Mouse (Mus musculus) MEL (cell line): ENCODE results near the gene Prm2. TPM values are rescaled to one million over a fixed set of nuclear protein-coding genes. Genes with fewer than 3 reads are reported as not detected.
"Not testable (repeated sequence)": the region's sequence is repeated elsewhere in the genome, so short reads cannot be mapped to it uniquely, and the experiment has no call there.

Experiments used
- DNase-seq: peaks from one replicate; pipeline ENCODE4 v3.0.0; 2011; ENCODE audit warnings: low read depth, low spot score
- H3K27ac ChIP-seq: 2 replicates; pipeline ENCODE4 v1.5.1; 2012; ENCODE audit warnings: low read depth, mild to moderate bottlenecking, control low read depth, low read length, moderate library complexity; ENCODE audit not compliant: control insufficient read depth
- H3K27me3 ChIP-seq, 2 experiments: fragments of 150-350 bp in 1 of 2; sonication (generic) in 1 of 2; 2 replicates each; pipeline ENCODE4 v1.6.1; 2012; ENCODE audit warnings: low read length in 2 of 2, mild to moderate bottlenecking in 2 of 2, improper control_type of control experiment in 1 of 2, moderate library complexity in 1 of 2; ENCODE audit not compliant: insufficient read depth in 2 of 2, control insufficient read depth in 1 of 2
- H3K36me3 ChIP-seq, 2 experiments: 2 replicates each; pipeline ENCODE4 v1.6.1; 2012 to 2014; ENCODE audit warnings: low read length in 2 of 2, improper control_type of control experiment in 1 of 2, inconsistent platforms in 1 of 2, mild to moderate bottlenecking in 1 of 2; ENCODE audit not compliant: insufficient read depth in 2 of 2, control insufficient read depth in 1 of 2
- H3K4me1 ChIP-seq, 2 experiments: fragments of 150-350 bp in 1 of 2; sonication (generic) in 1 of 2; 2 replicates each; pipeline ENCODE4 v1.6.1; 2012; ENCODE audit warnings: low read length in 2 of 2, improper control_type of control experiment in 1 of 2, mild to moderate bottlenecking in 1 of 2; ENCODE audit not compliant: insufficient read depth in 2 of 2, control insufficient read depth in 1 of 2
- H3K4me3 ChIP-seq, 2 experiments: fragments of 150-350 bp in 1 of 2; sonication (generic) in 1 of 2; 2 replicates each; pipeline ENCODE4 v1.5.1; 2012; ENCODE audit warnings: low read depth in 2 of 2, low read length in 2 of 2, mild to moderate bottlenecking in 2 of 2, moderate library complexity in 2 of 2, control low read depth in 1 of 2, improper control_type of control experiment in 1 of 2; ENCODE audit not compliant: control insufficient read depth in 1 of 2, insufficient read depth in 1 of 2
- H3K79me2 ChIP-seq: 2 replicates; pipeline ENCODE4 v1.6.1; 2012; ENCODE audit warnings: mild to moderate bottlenecking, low read length, moderate library complexity; ENCODE audit not compliant: control insufficient read depth, poor library complexity, insufficient read depth
- H3K9ac ChIP-seq: 2 replicates; pipeline ENCODE4 v1.6.1; 2012; ENCODE audit warnings: low read depth, mild to moderate bottlenecking, control low read depth, low read length, moderate library complexity; ENCODE audit not compliant: control insufficient read depth, poor library complexity, severe bottlenecking
- H3K9me3 ChIP-seq: fragments of 150-350 bp; sonication (generic); replicated peaks from 2 replicates; pipeline ENCODE4 v1.6.1; 2012; ENCODE audit warnings: mild to moderate bottlenecking, low read length, improper control_type of control experiment, moderate library complexity; ENCODE audit not compliant: insufficient read depth
- BHLHE40 ChIP-seq: IDR thresholded peaks from 2 replicates; pipeline ENCODE4 v1.6.1; 2012; ENCODE audit warnings: low read depth, mild to moderate bottlenecking, inconsistent platforms, low read length, improper control_type of control experiment, borderline replicate concordance
- CHD1 ChIP-seq: IDR thresholded peaks from 2 replicates; pipeline ENCODE4 v1.6.1; 2012; ENCODE audit warnings: low read depth, mild to moderate bottlenecking, inconsistent platforms, low read length, improper control_type of control experiment
- CHD2 ChIP-seq: IDR thresholded peaks from 2 replicates; pipeline ENCODE4 v1.6.1; 2011; ENCODE audit warnings: low read length, improper control_type of control experiment
- E2F4 ChIP-seq: IDR thresholded peaks from 2 replicates; pipeline ENCODE4 v1.6.1; 2011; ENCODE audit warnings: low read depth, low read length, improper control_type of control experiment, borderline replicate concordance
- ELF1 ChIP-seq: IDR thresholded peaks from 2 replicates; pipeline ENCODE4 v1.6.1; 2014; ENCODE audit warnings: low read depth, mild to moderate bottlenecking, inconsistent platforms, low read length, improper control_type of control experiment, moderate library complexity
- ETS1 ChIP-seq: IDR thresholded peaks from 2 replicates; pipeline ENCODE4 v1.6.1; 2012; ENCODE audit warnings: low read depth, mild to moderate bottlenecking, inconsistent platforms, low read length, improper control_type of control experiment, moderate library complexity
- GABPA ChIP-seq: IDR thresholded peaks from 2 replicates; pipeline ENCODE4 v1.6.1; 2012; ENCODE audit warnings: low read depth, mild to moderate bottlenecking, inconsistent platforms, low read length, improper control_type of control experiment, moderate library complexity
- GATA1 ChIP-seq: IDR thresholded peaks from 2 replicates; pipeline ENCODE4 v1.6.1; 2011; ENCODE audit warnings: low read depth, low read length, improper control_type of control experiment
- HCFC1 ChIP-seq: IDR thresholded peaks from 2 replicates; pipeline ENCODE4 v1.6.1; 2012; ENCODE audit warnings: low read depth, mild to moderate bottlenecking, inconsistent platforms, low read length, improper control_type of control experiment, moderate library complexity
- MAX ChIP-seq: IDR thresholded peaks from 2 replicates; pipeline ENCODE4 v1.6.1; 2011; ENCODE audit warnings: low read length, improper control_type of control experiment
- MAZ ChIP-seq: IDR thresholded peaks from 2 replicates; pipeline ENCODE4 v1.6.1; 2012; ENCODE audit warnings: low read depth, mild to moderate bottlenecking, inconsistent platforms, low read length, improper control_type of control experiment
- MEF2A ChIP-seq: IDR thresholded peaks from 2 replicates; pipeline ENCODE4 v1.6.1; 2014; ENCODE audit warnings: low read depth, mild to moderate bottlenecking, inconsistent platforms, low read length, improper control_type of control experiment; ENCODE audit not compliant: poor library complexity, insufficient replicate concordance, severe bottlenecking; ENCODE audit errors: extremely low read depth
- MXI1 ChIP-seq: IDR thresholded peaks from 2 replicates; pipeline ENCODE4 v1.6.1; 2011; ENCODE audit warnings: mild to moderate bottlenecking, low read depth, low read length, improper control_type of control experiment
- MYC ChIP-seq: IDR thresholded peaks from 2 replicates; pipeline ENCODE4 v1.6.1; 2011; ENCODE audit warnings: low read depth, mild to moderate bottlenecking, low read length, improper control_type of control experiment, moderate library complexity
- NELFE ChIP-seq: IDR thresholded peaks from 2 replicates; pipeline ENCODE4 v1.6.1; 2011; ENCODE audit warnings: low read depth, low read length, improper control_type of control experiment
- NRF1 ChIP-seq: IDR thresholded peaks from 2 replicates; pipeline ENCODE4 v1.6.1; 2014; ENCODE audit warnings: low read depth, mild to moderate bottlenecking, inconsistent platforms, low read length, improper control_type of control experiment, moderate library complexity; ENCODE audit not compliant: poor library complexity, insufficient read depth, severe bottlenecking
- SIN3A ChIP-seq: IDR thresholded peaks from 2 replicates; pipeline ENCODE4 v1.6.1; 2012; ENCODE audit warnings: low read length, improper control_type of control experiment, inconsistent platforms
- SMC3 ChIP-seq: IDR thresholded peaks from 2 replicates; pipeline ENCODE4 v1.6.1; 2011; ENCODE audit warnings: low read depth, low read length, improper control_type of control experiment
- TCF12 ChIP-seq: IDR thresholded peaks from 2 replicates; pipeline ENCODE4 v1.6.1; 2014; ENCODE audit warnings: low read depth, mild to moderate bottlenecking, inconsistent platforms, low read length, improper control_type of control experiment, moderate library complexity
- USF2 ChIP-seq, 2 experiments: IDR thresholded peaks; 2 replicates each; pipeline ENCODE4 v1.6.1; 2011 to 2012; ENCODE audit warnings: improper control_type of control experiment in 2 of 2, low read length in 2 of 2, borderline replicate concordance in 1 of 2, inconsistent platforms in 1 of 2, low read depth in 1 of 2, mild to moderate bottlenecking in 1 of 2; ENCODE audit not compliant: insufficient read depth in 1 of 2
- ZKSCAN1 ChIP-seq: IDR thresholded peaks from 2 replicates; pipeline ENCODE4 v1.6.1; 2012; ENCODE audit warnings: low read depth, mild to moderate bottlenecking, inconsistent platforms, low read length, improper control_type of control experiment, moderate library complexity
- polyA plus RNA-seq, 2 experiments: library from polyadenylated mRNA; stranded (reverse) in 1 of 2; unstranded in 1 of 2; fragments of >175 nt in 1 of 2; fragments of >200 nt in 1 of 2; gene quantifications; 2 replicates each; pipeline versions ENCODE4 v1.2.1 to v1.2.4; 2012; ENCODE audit warnings: low replicate concordance in 2 of 2, low read depth in 1 of 2; ENCODE audit not compliant: insufficient read length in 2 of 2, insufficient read depth in 1 of 2, missing spikeins in 1 of 2
- total RNA-seq: library from RNA; depleted of rRNA; stranded (reverse); fragments of 300-350 nt; gene quantifications from 2 replicates; pipeline ENCODE4 v1.2.3, GENCODE M21; 2012

The Prm2 gene
- total and polyA plus RNA-seq, 3 experiments = not detected

GRCm38 (mm10) chr16:10810376-10810775, 14.4 kb upstream of the Prm2 start:
- Histone ChIP-seq H3K9ac (no peak overlapping the region), H3K27me3 (peaks cover 10 to 18% of the 10 kb centered on the region in 2 experiments), H3K36me3 (peaks cover 0 to 10% of the 10 kb centered on the region in 2 experiments; a peak in 2 of 4 replicates), H3K27ac (no peak overlapping the region), H3K9me3 (no peaks in the 10 kb centered on the region), H3K4me3 (no peak overlapping the region), H3K79me2 (no peaks in the 10 kb centered on the region), H3K4me1 (peaks cover 5 to 22% of the 10 kb centered on the region in 2 experiments; a peak in 3 of 4 replicates)
- no peak for DNase-seq
- no peak for TF ChIP-seq SMC3
- TF ChIP-seq BHLHE40 = no peak
- no peak for TF ChIP-seq CHD1
- TF ChIP-seq TCF12 = no peak
- TF ChIP-seq USF2 (IDR thresholded peaks at IDR 0.05; ENCODE audit: borderline replicate concordance in 1 of 2, insufficient read depth in 1 of 2, low read depth in 1 of 2, low read length in 2 of 2) = no peak

DNA sequence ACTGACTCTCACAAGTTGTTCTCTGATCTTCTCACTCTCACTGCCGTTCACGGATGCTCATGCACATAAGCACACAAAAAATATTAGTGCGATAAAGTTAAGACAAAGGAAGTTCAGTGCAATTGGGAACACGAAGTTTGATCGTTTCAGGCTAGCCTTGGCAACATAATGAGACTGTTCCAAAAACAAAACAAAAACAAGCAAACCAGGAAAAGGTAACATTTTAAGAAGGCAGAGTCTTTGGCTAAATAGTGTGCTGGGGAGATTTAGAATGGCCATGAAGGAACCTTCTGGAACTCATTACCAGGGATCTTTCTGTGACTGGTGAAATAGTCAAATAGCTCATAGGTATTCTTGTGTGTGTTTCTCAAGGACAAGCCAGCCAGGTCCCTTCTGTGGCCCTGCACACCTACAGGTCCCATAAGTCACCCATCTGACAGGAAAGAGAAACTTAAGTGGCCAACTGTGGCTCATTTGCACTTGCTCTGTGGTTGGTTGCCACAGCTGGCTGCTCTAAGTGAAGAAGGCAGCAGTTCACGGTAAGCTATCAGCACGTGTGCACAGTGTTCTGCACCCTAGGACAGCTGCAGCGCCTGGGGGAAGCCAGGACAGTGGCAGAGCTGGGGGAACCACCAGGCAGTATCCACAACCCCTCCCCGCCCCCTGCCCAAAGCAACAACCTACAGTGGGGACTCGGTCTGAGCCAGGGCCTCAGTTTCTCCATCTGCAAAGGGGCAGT, 10.0 kb upstream of the Prm2 start, which contains the start of gene Prm1:
Gene Prm1 (minus strand): TSS at position 51 of the 739 bp plus-strand sequence.
- TF ChIP-seq MAZ (no peak), NELFE (no peak), USF2 (IDR thresholded peaks at IDR 0.05; ENCODE audit: borderline replicate concordance in 1 of 2, insufficient read depth in 1 of 2, low read depth in 1 of 2, low read length in 2 of 2) (no peak), NRF1 (no peak), GATA1 (no peak), HCFC1 (no peak), ELF1 (no peak), MXI1 (no peak), TCF12 (no peak), MEF2A (no peak), ETS1 (no peak), CHD2 (no peak), SIN3A (no peak), MYC (no peak), SMC3 (no peak), GABPA (no peak), MAX (no peak), ZKSCAN1 (no peak), E2F4 (no peak)
- Histone ChIP-seq H3K36me3 (no peaks in the 10 kb centered on the region), H3K27ac (no peak within 1 kb of the TSS), H3K9ac (no peak within 1 kb of the TSS), H3K4me3 (no peak within 1 kb of the TSS), H3K4me1 (no peaks in the 10 kb centered on the region), H3K27me3 (peaks cover 10 to 18% of the 10 kb centered on the region in 2 experiments), H3K79me2 (no peaks in the 10 kb centered on the region), H3K9me3 (no peaks in the 10 kb centered on the region)
- no peak for DNase-seq

DNA sequence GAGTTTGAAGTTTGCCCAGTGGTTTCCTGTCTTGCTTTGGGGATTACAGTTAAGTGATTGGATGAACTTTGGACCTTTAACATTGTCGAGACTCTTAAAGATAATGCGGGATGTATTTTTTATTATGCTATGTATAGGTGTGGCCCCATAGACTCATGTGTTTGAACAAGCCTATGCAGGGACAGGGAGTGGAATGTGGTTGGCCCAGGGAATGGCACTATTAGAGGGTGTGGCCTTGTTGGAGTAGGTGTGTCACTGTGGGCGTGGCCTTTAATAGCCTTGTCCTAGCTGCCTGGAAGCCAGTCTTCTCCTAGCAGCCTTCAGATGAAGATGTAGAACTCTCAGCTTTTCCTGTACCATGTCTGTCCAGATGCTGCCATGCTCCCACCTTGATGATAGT, 6.5 kb upstream of the Prm2 start:
- not testable (repeated sequence) for H3K4me3 ChIP-seq, H3K27me3 ChIP-seq, DNase-seq, H3K79me2 ChIP-seq, H3K4me1 ChIP-seq, H3K27ac ChIP-seq, H3K36me3 ChIP-seq, H3K9me3 ChIP-seq, H3K9ac ChIP-seq
